Mouse (Mus musculus): ENCODE data around the gene Zdhhc8. TPM values are rescaled to one million over a fixed set of nuclear protein-coding genes. Genes with fewer than 3 reads are reported as not detected.
A peak's percentile ranks its signal among the peaks of the same experiment; 100 is the strongest.
"Not testable (repeated sequence)": the region's sequence is repeated elsewhere in the genome, so short reads cannot be mapped to it uniquely, and the experiment has no call there.

The Zdhhc8 gene
- polyA plus RNA-seq, 1 experiment: 28.9 TPM

GRCm38 (mm10) chr16:18198365-18199098 lies 36.4 kb downstream of the Zdhhc8 start:
- H3K36me3 ChIP-seq (ENCODE audit: control insufficient read depth, insufficient read depth, low read length): no peaks in the 10 kb centered on the region
- TF ChIP-seq CTCF (conservative IDR thresholded peaks at IDR 0.05; ENCODE audit: insufficient read depth, insufficient read length, low read depth, low read length): no peak
- TF ChIP-seq POLR2A (IDR thresholded peaks at IDR 0.05; ENCODE audit: low read depth, low read length): no peak
- no peak overlapping the region for H3K4me3 ChIP-seq (ENCODE audit: insufficient read depth, low read depth, low read length)
- WGBS: 66% methylated on average over 10 of the region's 10 CpGs
- H3K27me3 ChIP-seq (replicated peaks; ENCODE audit: control insufficient read depth, insufficient read depth, low read length): no peaks in the 10 kb centered on the region
- no peak overlapping the region for H3K27ac ChIP-seq (ENCODE audit: insufficient read depth, low read depth, low read length)
- H3K4me1 ChIP-seq (ENCODE audit: control insufficient read depth, insufficient read depth, low read length): no peaks in the 10 kb centered on the region
- no peak for DNase-seq

- Histone ChIP-seq H3K4me3 (ENCODE audit: insufficient read depth, low read depth, low read length) (no peak overlapping the region), H3K27ac (ENCODE audit: insufficient read depth, low read depth, low read length) (no peak overlapping the region), H3K36me3 (ENCODE audit: control insufficient read depth, insufficient read depth, low read length) (no peaks in the 10 kb centered on the region), H3K4me1 (ENCODE audit: control insufficient read depth, insufficient read depth, low read length) (no peaks in the 10 kb centered on the region), H3K27me3 (replicated peaks; ENCODE audit: control insufficient read depth, insufficient read depth, low read length) (no peaks in the 10 kb centered on the region)
- 88% methylated on average over 6 of the region's 6 CpGs for WGBS
- no peak for DNase-seq
- no peak for TF ChIP-seq POLR2A (IDR thresholded peaks at IDR 0.05; ENCODE audit: low read depth, low read length)
These were observed 37.1 kb downstream of the Zdhhc8 start for GRCm38 (mm10) chr16:18197881-18198280.

GRCm38 (mm10) chr16:18195561-18195960 lies 39.4 kb downstream of the Zdhhc8 start:
- DNase-seq; H3K27ac ChIP-seq (ENCODE audit: insufficient read depth, low read depth, low read length); H3K36me3 ChIP-seq (ENCODE audit: control insufficient read depth, insufficient read depth, low read length); H3K4me3 ChIP-seq (ENCODE audit: insufficient read depth, low read depth, low read length); H3K4me1 ChIP-seq (ENCODE audit: control insufficient read depth, insufficient read depth, low read length); H3K27me3 ChIP-seq (replicated peaks; ENCODE audit: control insufficient read depth, insufficient read depth, low read length): not testable (repeated sequence)
- WGBS: 33% methylated on average over 3 of the region's 3 CpGs

GRCm38 (mm10) chr16:18195068-18195467 lies 39.9 kb downstream of the Zdhhc8 start:
- TF ChIP-seq POLR2A (IDR thresholded peaks at IDR 0.05; ENCODE audit: low read depth, low read length): no peak
- no peak for TF ChIP-seq CTCF (conservative IDR thresholded peaks at IDR 0.05; ENCODE audit: insufficient read depth, insufficient read length, low read depth, low read length)
- no peaks in the 10 kb centered on the region for H3K36me3 ChIP-seq (ENCODE audit: control insufficient read depth, insufficient read depth, low read length)
- H3K4me1 ChIP-seq (ENCODE audit: control insufficient read depth, insufficient read depth, low read length): no peaks in the 10 kb centered on the region
- no peak overlapping the region for H3K4me3 ChIP-seq (ENCODE audit: insufficient read depth, low read depth, low read length)
- DNase-seq: no peak
- 38% methylated on average over 5 of the region's 5 CpGs for WGBS
- no peak overlapping the region for H3K27ac ChIP-seq (ENCODE audit: insufficient read depth, low read depth, low read length)
- H3K27me3 ChIP-seq (replicated peaks; ENCODE audit: control insufficient read depth, insufficient read depth, low read length): no peaks in the 10 kb centered on the region

GRCm38 (mm10) chr16:18194208-18194985 lies 40.5 kb downstream of the Zdhhc8 start:
- Histone ChIP-seq H3K27me3 (replicated peaks; ENCODE audit: control insufficient read depth, insufficient read depth, low read length) (no peaks in the 10 kb centered on the region), H3K36me3 (ENCODE audit: control insufficient read depth, insufficient read depth, low read length) (no peaks in the 10 kb centered on the region), H3K27ac (ENCODE audit: insufficient read depth, low read depth, low read length) (no peak overlapping the region), H3K4me3 (ENCODE audit: insufficient read depth, low read depth, low read length) (no peak overlapping the region), H3K4me1 (ENCODE audit: control insufficient read depth, insufficient read depth, low read length) (no peaks in the 10 kb centered on the region)
- peak; percentile 77 for DNase-seq
- TF ChIP-seq POLR2A (IDR thresholded peaks at IDR 0.05; ENCODE audit: low read depth, low read length) (no peak), CTCF (conservative IDR thresholded peaks at IDR 0.05; ENCODE audit: insufficient read depth, insufficient read length, low read depth, low read length) (no peak)
- 46% methylated on average over 15 of the region's 15 CpGs for WGBS

- DNase-seq: no peak
- H3K4me1 ChIP-seq (ENCODE audit: control insufficient read depth, insufficient read depth, low read length): no peaks in the 10 kb centered on the region
- H3K27ac ChIP-seq (ENCODE audit: insufficient read depth, low read depth, low read length): no peak overlapping the region
- no peak overlapping the region for H3K4me3 ChIP-seq (ENCODE audit: insufficient read depth, low read depth, low read length)
- 84% methylated on average over 2 of the region's 2 CpGs for whole genome bisulfite sequencing
- no peaks in the 10 kb centered on the region for H3K27me3 ChIP-seq (replicated peaks; ENCODE audit: control insufficient read depth, insufficient read depth, low read length)
- TF ChIP-seq POLR2A (IDR thresholded peaks at IDR 0.05; ENCODE audit: low read depth, low read length) (no peak), CTCF (conservative IDR thresholded peaks at IDR 0.05; ENCODE audit: insufficient read depth, insufficient read length, low read depth, low read length) (no peak)
- no peaks in the 10 kb centered on the region for H3K36me3 ChIP-seq (ENCODE audit: control insufficient read depth, insufficient read depth, low read length)
These were observed 43.9 kb downstream of the Zdhhc8 start for GRCm38 (mm10) chr16:18191006-18191405.

- no peak for DNase-seq
- no peak overlapping the region for H3K27ac ChIP-seq (ENCODE audit: insufficient read depth, low read depth, low read length)
- 82% methylated on average over 3 of the region's 3 CpGs for WGBS
- TF ChIP-seq CTCF (conservative IDR thresholded peaks at IDR 0.05; ENCODE audit: insufficient read depth, insufficient read length, low read depth, low read length): no peak
- no peak for TF ChIP-seq POLR2A (IDR thresholded peaks at IDR 0.05; ENCODE audit: low read depth, low read length)
- H3K4me3 ChIP-seq (ENCODE audit: insufficient read depth, low read depth, low read length): no peak overlapping the region
- H3K4me1 ChIP-seq (ENCODE audit: control insufficient read depth, insufficient read depth, low read length): no peaks in the 10 kb centered on the region
- H3K27me3 ChIP-seq (replicated peaks; ENCODE audit: control insufficient read depth, insufficient read depth, low read length): no peaks in the 10 kb centered on the region
- no peaks in the 10 kb centered on the region for H3K36me3 ChIP-seq (ENCODE audit: control insufficient read depth, insufficient read depth, low read length)
These were observed 47.7 kb downstream of the Zdhhc8 start for GRCm38 (mm10) chr16:18187221-18187620.
